Mouse (Mus musculus) activated CD4-positive, CD25-positive, alpha-beta regulatory T cell, adult 4 months (primary cell): Measurements from ENCODE around the gene Klhl10. TPM values are rescaled to one million over a fixed set of nuclear protein-coding genes. Genes with fewer than 3 reads are reported as not detected.

ENCODE experiments used
- ATAC-seq: one replicate; pipeline ENCODE4 v1.8.0; 2017
- polyA plus RNA-seq, 2 experiments: library from polyadenylated mRNA; unstranded; fragments of 100-300 nt; shearing (Covaris generic); gene quantifications; one replicate each; pipeline ENCODE4 v1.2.1; 2017

Gene Klhl10
- polyA plus RNA-seq, 2 experiments from 2014 or later, result not detected

GRCm38 (mm10) chr11:100465833-100466232, 24.1 kb downstream of the Klhl10 start:
- ATAC-seq, result no peak

DNA sequence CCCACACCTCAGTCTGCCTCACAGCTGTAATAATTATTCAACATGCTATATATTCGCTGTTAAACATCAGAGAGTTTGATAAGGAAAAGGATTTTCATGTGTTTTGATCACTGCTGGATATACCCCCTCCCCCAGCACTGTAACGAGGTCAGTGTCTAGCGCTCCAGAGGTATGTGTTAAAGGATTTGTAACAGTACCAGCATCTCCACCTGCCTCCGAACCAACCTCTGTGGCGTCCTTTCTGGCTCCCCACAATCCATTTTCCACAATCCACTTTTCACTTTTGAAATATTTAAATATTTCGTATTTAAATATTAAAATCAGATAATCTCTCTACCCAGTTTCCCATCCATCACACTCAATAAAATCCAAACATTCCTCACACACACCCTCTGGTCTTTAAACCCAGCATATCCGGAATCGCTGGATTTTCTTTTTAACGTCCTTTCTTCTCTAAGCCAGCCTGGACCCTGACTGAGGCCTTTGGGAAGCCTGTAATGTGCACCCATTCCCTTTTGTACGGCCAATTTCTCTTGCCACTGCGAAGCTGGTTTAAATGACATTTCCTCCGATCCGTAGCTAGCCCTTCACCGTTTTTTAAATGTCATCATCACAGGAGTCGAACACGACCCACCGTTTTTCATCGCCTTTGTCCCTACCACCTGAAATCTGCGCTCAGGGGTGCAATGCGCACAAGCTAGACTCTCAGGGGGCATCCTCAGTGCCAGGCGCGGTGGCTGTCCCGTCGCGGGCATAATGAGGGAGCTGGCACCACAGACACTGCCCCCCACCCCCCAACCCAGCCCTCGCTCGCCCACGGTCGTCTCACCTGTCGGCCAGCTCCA, 29.9 kb downstream of the Klhl10 start:
- ATAC-seq, result no peak

DNA sequence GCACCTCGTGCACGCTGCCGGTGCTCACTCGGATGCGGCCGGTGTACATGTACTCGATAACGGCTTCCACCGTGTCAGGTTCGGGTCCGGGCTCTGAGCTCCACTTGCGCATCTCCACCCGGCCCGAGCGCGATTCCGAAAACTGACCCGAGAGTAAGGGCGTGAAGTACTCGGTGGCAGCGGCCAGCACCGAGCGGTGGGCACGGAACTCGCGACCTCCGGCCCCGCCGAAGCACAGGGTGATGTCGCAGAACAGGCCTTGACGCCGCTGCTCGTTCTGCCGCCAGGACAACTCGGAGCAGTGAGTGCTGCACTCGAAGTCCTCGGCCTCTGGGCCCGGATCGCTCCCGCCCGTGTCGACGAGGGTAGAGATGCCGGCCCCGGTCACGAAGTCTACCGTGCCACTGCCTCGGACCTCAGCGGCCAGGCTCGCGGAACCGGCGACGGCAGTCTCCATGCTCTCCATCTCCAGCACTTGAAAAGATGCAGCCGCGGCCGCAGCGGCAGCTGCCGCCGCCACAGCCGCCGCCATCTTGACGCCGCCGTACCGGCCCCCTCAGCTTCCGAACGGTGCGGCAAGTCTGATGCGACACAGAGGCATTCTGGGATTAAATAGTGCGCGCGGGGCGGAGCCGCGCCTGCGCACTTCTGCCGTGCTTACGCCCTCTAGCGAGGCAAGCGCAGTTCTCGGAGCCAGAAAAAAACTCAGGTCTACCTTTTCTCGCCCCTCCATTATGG, 30.6 kb downstream of the Klhl10 start, which contains the start of gene Klhl11:
Gene Klhl11, minus strand, starts transcription at position 545 of the 738 bp plus-strand sequence.
- ATAC-seq, result peak; percentile 93

GRCm38 (mm10) chr11:100472935-100473295, 31.2 kb downstream of the Klhl10 start:
- peak; percentile 4 for ATAC-seq

DNA sequence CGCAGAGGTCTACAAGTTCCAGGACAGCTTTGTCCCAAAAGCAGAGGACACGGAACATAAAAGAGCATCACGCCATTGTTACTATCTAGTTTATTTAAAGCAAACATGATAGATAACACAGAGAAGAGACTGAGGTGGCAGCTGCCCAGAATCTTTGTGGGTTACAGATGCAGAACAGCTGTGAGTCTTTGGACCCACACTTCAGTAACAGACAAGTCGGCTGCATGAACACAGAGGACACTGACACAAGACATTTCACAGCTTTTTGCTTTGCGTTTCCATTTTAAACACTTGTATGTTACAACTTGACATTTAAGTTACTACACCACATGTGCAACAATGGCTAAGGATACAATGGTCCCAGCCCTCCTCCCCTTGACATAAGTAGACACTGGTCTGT, 34.6 kb downstream of the Klhl10 start:
- no peak for ATAC-seq

- ATAC-seq, result no peak
Measured at GRCm38 (mm10) chr11:100479152-100479551, 37.4 kb downstream of the Klhl10 start.

DNA sequence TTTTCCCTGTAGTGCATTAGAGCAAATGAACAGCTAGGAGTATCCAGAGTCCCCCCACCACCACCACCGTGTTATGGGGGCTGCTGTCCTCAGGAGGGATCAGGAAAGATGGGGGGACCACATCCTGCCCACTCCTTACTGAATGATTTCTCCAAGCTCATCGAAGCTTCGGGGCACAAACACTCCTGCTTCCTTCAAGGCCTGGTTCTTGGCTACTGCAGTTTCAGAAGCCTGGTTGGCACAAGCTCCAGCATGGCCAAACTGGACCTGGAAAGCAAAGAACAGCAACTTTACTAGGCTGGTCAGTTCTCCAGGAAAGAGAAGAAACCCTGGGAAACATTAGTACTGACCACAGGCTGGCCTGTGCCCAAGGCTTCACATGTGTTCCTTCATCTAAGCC, 42.7 kb downstream of the Klhl10 start:
- ATAC-seq, result no peak

- no peak for ATAC-seq
Measured at GRCm38 (mm10) chr11:100485801-100486538, 44.3 kb downstream of the Klhl10 start.

GRCm38 (mm10) chr11:100490951-100491350, 49.2 kb downstream of the Klhl10 start:
- ATAC-seq, result no peak

GRCm38 (mm10) chr11:100493771-100494170, 52.1 kb downstream of the Klhl10 start:
- ATAC-seq, result no peak

DNA sequence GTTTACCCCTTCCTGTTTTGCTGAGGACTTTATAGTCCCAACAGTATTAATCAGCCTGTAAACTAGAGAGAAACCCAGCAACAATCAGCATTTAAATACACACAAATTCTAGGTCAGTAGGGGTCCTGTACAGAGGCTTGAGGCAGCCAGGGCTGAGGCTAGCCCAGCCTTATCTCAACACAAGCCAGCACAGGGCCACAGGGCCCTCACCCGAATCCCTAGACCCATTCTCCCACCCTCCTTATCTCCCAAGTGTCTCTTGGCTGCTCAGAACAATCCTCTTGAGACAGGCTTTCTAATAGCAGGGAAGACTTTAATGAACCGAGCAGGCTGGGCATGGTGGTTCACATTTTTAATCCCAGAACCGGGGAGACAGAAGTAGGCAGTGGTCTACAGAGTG, 58.5 kb downstream of the Klhl10 start:
- no peak for ATAC-seq

GRCm38 (mm10) chr11:100500651-100501050, 58.9 kb downstream of the Klhl10 start:
- no peak for ATAC-seq

- no peak for ATAC-seq
Measured at GRCm38 (mm10) chr11:100501321-100501720, 59.6 kb downstream of the Klhl10 start.

- no peak for ATAC-seq
Measured at GRCm38 (mm10) chr11:100504990-100505660, 63.4 kb downstream of the Klhl10 start.

DNA sequence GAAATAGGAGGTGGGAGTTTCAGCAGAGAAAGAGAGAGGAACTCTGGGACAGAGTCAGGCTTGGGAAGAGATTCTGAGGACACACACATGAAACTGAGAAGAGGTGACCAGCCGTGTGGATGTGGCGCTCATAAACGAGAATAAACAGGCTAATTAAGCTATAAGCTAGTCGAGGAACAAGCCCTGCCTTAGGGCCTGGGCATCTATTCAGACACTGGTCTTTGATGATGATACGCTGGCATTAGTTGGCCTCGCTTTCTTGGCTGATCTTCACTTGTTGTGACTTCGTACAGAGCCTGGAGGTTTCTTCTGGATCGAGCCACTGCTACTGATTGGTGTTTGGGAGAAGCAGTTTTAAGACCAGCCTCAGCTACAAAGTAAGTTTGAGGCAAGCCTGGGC, 64.3 kb downstream of the Klhl10 start:
- ATAC-seq, result no peak

Other genes starting within 250 kb of the Klhl10 start
- not detected for gene Krt9, start 248.7 kb upstream of the Klhl10 start, polyA plus RNA-seq
- gene Krt14, start 234.4 kb upstream of the Klhl10 start, polyA plus RNA-seq, result not detected
- not detected for gene Krt16, start 193.0 kb upstream of the Klhl10 start, polyA plus RNA-seq
- gene Krt17, start 180.9 kb upstream of the Klhl10 start, polyA plus RNA-seq, result 1 to 10 TPM in 1 of 2 experiments, under 1 TPM in 1; 0.99 to 1.1 TPM
- not detected for gene Krt42, start 172.0 kb upstream of the Klhl10 start, polyA plus RNA-seq
- 1,000 to 10,000 TPM; 1,765 to 2,357 TPM for gene Eif1, start 122.0 kb upstream of the Klhl10 start, polyA plus RNA-seq
- gene Gast, start 107.5 kb upstream of the Klhl10 start, polyA plus RNA-seq, result not detected
- under 1 TPM in 1 of 2 experiments, not detected in 1; 0.87 TPM for gene Hap1, start 85.8 kb upstream of the Klhl10 start, polyA plus RNA-seq
- gene Jup, start 44.2 kb upstream of the Klhl10 start, polyA plus RNA-seq, result 1 to 10 TPM in 1 of 2 experiments, under 1 TPM in 1; 0.19 to 1.5 TPM
- gene P3h4, start 27.1 kb upstream of the Klhl10 start, polyA plus RNA-seq, result not detected
- gene Fkbp10, start 26.2 kb upstream of the Klhl10 start, polyA plus RNA-seq, result not detected
- 100 to 1,000 TPM; 118 to 125 TPM for gene Nt5c3b, start 109 bp upstream of the Klhl10 start, polyA plus RNA-seq
- gene Klhl11, start 30.8 kb downstream of the Klhl10 start, polyA plus RNA-seq, result 1 to 10 TPM; 1.9 to 2.1 TPM
- 10 to 100 TPM; 57.2 to 76.7 TPM for gene Acly, start 86.1 kb downstream of the Klhl10 start, polyA plus RNA-seq
- gene Ttc25, start 103.7 kb downstream of the Klhl10 start, polyA plus RNA-seq, result under 1 TPM in 1 of 2 experiments, not detected in 1; 0.15 TPM
- gene Cnp, start 133.0 kb downstream of the Klhl10 start, polyA plus RNA-seq, result 100 to 1,000 TPM; 181 to 201 TPM
- gene Nkiras2, start 177.3 kb downstream of the Klhl10 start, polyA plus RNA-seq, result 10 to 100 TPM; 28.2 to 28.8 TPM
- gene Dnajc7, start 178.3 kb downstream of the Klhl10 start, polyA plus RNA-seq, result 100 to 1,000 TPM; 237 to 338 TPM